Mouse (Mus musculus): ENCODE measurements around the gene Spaca4. TPM values are rescaled to one million over a fixed set of nuclear protein-coding genes. Genes with fewer than 3 reads are reported as not detected.
A peak's percentile ranks its signal among the peaks of the same experiment; 100 is the strongest.

The Spaca4 gene
- polyA plus RNA-seq, 1 experiment from 2014 or later = not detected

DNA sequence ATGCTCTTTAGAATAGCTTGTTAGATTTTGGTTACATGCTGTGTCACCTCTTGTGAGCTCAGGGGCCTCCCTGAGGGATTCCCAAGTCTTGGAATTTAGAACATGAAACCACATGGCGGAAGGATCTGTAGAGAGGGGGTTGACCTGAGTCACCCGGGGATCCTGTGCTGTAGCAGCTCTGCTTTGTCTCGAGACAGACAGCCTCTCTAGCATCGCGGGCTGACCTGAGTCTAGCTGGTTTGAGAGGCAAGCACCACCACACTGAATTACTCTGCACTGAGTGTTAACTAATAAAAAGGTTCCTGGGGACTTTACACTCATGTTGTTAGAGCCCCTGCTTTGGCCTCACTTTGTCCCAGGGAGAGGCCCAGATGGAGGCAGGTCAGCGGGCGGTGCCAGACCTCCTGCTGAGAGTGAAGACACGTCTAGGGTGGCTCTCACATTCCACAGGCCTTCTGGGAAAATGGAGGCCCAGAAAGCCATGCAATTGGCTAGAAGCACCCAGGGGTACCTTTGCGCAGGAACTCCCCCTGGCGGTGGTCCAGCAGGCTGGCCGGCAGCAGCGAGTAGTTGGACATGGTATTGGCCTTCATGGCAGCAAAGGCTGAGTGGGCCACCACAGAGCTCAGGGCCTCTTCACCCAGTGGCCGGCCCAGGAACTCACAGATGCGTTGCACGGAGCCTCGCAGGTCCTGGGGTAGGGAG lies 5.3 kb upstream of the Spaca4 start:
- Histone ChIP-seq H3K27me3 (ENCODE audit: insufficient read depth, low read length) (no peaks in the 10 kb centered on the region), H3K4me3 (ENCODE audit: low read depth, low read length) (no peak overlapping the region), H3K27ac (ENCODE audit: low read depth) (no peak overlapping the region), H3K4me2 (no peak overlapping the region), H3K36me3 (ENCODE audit: insufficient read depth) (peaks cover 25% of the 10 kb centered on the region), H3K9me3 (ENCODE audit: low read depth, low read length) (no peaks in the 10 kb centered on the region), H3K4me1 (ENCODE audit: insufficient read depth) (no peaks in the 10 kb centered on the region), H3K9ac (no peak overlapping the region)
- TF ChIP-seq CTCF (IDR thresholded peaks at IDR 0.05; ENCODE audit: low read depth) = peak; percentile 80
- 13% methylated on average over 16 of the region's 16 CpGs for WGBS
- DNase-seq (peak; percentile 77), ATAC-seq (ENCODE audit: insufficient read depth) (peak; percentile 58; the same call in 1 of the 2 replicates)

GRCm38 (mm10) chr7:45727625-45728024 lies 2.0 kb upstream of the Spaca4 start:
- Histone ChIP-seq H3K4me3 (ENCODE audit: low read depth, low read length) (no peak overlapping the region), H3K4me2 (no peak overlapping the region), H3K9ac (no peak overlapping the region), H3K9me3 (ENCODE audit: low read depth, low read length) (no peaks in the 10 kb centered on the region), H3K36me3 (ENCODE audit: insufficient read depth) (peaks cover 57% of the 10 kb centered on the region), H3K27me3 (ENCODE audit: insufficient read depth, low read length) (no peaks in the 10 kb centered on the region), H3K4me1 (ENCODE audit: insufficient read depth) (no peaks in the 10 kb centered on the region), H3K27ac (ENCODE audit: low read depth) (no peak overlapping the region)
- TF ChIP-seq CTCF (IDR thresholded peaks at IDR 0.05; ENCODE audit: low read depth) = no peak
- 56% methylated on average over 3 of the region's 3 CpGs for WGBS
- no peak for DNase-seq
- no peak for ATAC-seq (ENCODE audit: insufficient read depth)

GRCm38 (mm10) chr7:45726419-45726818 lies 806 bp upstream of the Spaca4 start:
- no peak overlapping the region for H3K9ac ChIP-seq
- peaks cover 69% of the 10 kb centered on the region for H3K36me3 ChIP-seq (ENCODE audit: insufficient read depth)
- ATAC-seq (ENCODE audit: insufficient read depth) (no peak), DNase-seq (no peak)
- TF ChIP-seq CTCF (IDR thresholded peaks at IDR 0.05; ENCODE audit: low read depth) = no peak
- no peaks in the 10 kb centered on the region for H3K27me3 ChIP-seq (ENCODE audit: insufficient read depth, low read length)
- H3K4me1 ChIP-seq (ENCODE audit: insufficient read depth) = no peaks in the 10 kb centered on the region
- 84% methylated on average over 10 of the region's 10 CpGs for WGBS
- no peak overlapping the region for H3K4me3 ChIP-seq (ENCODE audit: low read depth, low read length)
- no peak overlapping the region for H3K4me2 ChIP-seq
- H3K9me3 ChIP-seq (ENCODE audit: low read depth, low read length) = no peaks in the 10 kb centered on the region
- H3K27ac ChIP-seq (ENCODE audit: low read depth) = no peak overlapping the region

GRCm38 (mm10) chr7:45725151-45725550 lies 462 bp downstream of the Spaca4 start:
- no peak for DNase-seq
- Histone ChIP-seq H3K27ac (ENCODE audit: low read depth) (no peak overlapping the region), H3K9me3 (ENCODE audit: low read depth, low read length) (no peaks in the 10 kb centered on the region), H3K4me3 (ENCODE audit: low read depth, low read length) (no peak overlapping the region), H3K36me3 (ENCODE audit: insufficient read depth) (peaks cover 82% of the 10 kb centered on the region), H3K9ac (no peak overlapping the region), H3K27me3 (ENCODE audit: insufficient read depth, low read length) (no peaks in the 10 kb centered on the region), H3K4me1 (ENCODE audit: insufficient read depth) (no peaks in the 10 kb centered on the region), H3K4me2 (no peak overlapping the region)
- no peak for TF ChIP-seq CTCF (IDR thresholded peaks at IDR 0.05; ENCODE audit: low read depth)
- no peak for ATAC-seq (ENCODE audit: insufficient read depth)
- WGBS = 88% methylated on average over 9 of the region's 9 CpGs

GRCm38 (mm10) chr7:45723781-45724180 lies 1.8 kb downstream of the Spaca4 start:
- Histone ChIP-seq H3K36me3 (ENCODE audit: insufficient read depth) (peaks cover 93% of the 10 kb centered on the region), H3K27me3 (ENCODE audit: insufficient read depth, low read length) (no peaks in the 10 kb centered on the region), H3K9ac (no peak overlapping the region), H3K4me2 (no peak overlapping the region), H3K27ac (ENCODE audit: low read depth) (no peak overlapping the region), H3K4me1 (ENCODE audit: insufficient read depth) (0 out of 2 replicates have a peak, but pooled peaks cover 5% of the 10 kb centered on the region), H3K9me3 (ENCODE audit: low read depth, low read length) (no peaks in the 10 kb centered on the region), H3K4me3 (ENCODE audit: low read depth, low read length) (no peak overlapping the region)
- TF ChIP-seq CTCF (IDR thresholded peaks at IDR 0.05; ENCODE audit: low read depth) = no peak
- WGBS = 91% methylated on average over 14 of the region's 14 CpGs
- ATAC-seq (ENCODE audit: insufficient read depth) (no peak), DNase-seq (no peak)

GRCm38 (mm10) chr7:45723301-45723700 lies 2.3 kb downstream of the Spaca4 start:
- WGBS = 85% methylated on average over 4 of the region's 4 CpGs
- Histone ChIP-seq H3K9ac (no peak overlapping the region), H3K4me2 (no peak overlapping the region)

DNA sequence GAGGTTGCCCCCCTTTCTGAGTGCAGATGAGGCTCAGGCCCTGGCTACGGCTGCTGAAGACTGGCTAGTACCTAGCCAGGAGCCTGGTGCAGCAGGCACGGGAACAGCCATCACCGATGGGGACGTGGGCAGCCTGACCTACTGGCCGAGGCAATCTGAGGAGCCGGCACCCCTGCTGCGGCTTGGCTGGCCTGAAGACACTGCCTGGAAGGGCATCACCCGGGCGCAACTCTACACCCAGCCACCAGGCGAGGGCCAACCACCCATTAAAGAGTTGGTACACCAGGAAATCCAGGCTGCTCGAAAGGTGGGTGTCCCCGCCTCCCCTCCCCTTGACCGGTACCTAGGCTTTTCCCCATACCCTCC lies 3.3 kb downstream of the Spaca4 start:
- no peak for DNase-seq
- no peak for TF ChIP-seq CTCF (IDR thresholded peaks at IDR 0.05; ENCODE audit: low read depth)
- Histone ChIP-seq H3K9ac (no peak overlapping the region), H3K36me3 (ENCODE audit: insufficient read depth) (peaks cover 86% of the 10 kb centered on the region), H3K4me3 (ENCODE audit: low read depth, low read length) (no peak overlapping the region), H3K27ac (ENCODE audit: low read depth) (no peak overlapping the region), H3K4me2 (no peak overlapping the region), H3K9me3 (ENCODE audit: low read depth, low read length) (no peaks in the 10 kb centered on the region), H3K27me3 (ENCODE audit: insufficient read depth, low read length) (no peaks in the 10 kb centered on the region), H3K4me1 (ENCODE audit: insufficient read depth) (0 out of 2 replicates have a peak, but pooled peaks cover 5% of the 10 kb centered on the region)
- ATAC-seq (ENCODE audit: insufficient read depth) = no peak
- WGBS = 67% methylated on average over 13 of the region's 13 CpGs

More at GRCm38 (mm10) chr7:45723301-45723700, 2.3 kb downstream of the Spaca4 start:
- ATAC-seq (ENCODE audit: insufficient read depth) (no peak), DNase-seq (no peak)
- 0 out of 2 replicates have a peak, but pooled peaks cover 5% of the 10 kb centered on the region for H3K4me1 ChIP-seq (ENCODE audit: insufficient read depth)
- peaks cover 90% of the 10 kb centered on the region for H3K36me3 ChIP-seq (ENCODE audit: insufficient read depth)
- no peak overlapping the region for H3K27ac ChIP-seq (ENCODE audit: low read depth)
- no peaks in the 10 kb centered on the region for H3K27me3 ChIP-seq (ENCODE audit: insufficient read depth, low read length)
- H3K9me3 ChIP-seq (ENCODE audit: low read depth, low read length) = no peaks in the 10 kb centered on the region
- TF ChIP-seq CTCF (IDR thresholded peaks at IDR 0.05; ENCODE audit: low read depth) = no peak
- H3K4me3 ChIP-seq (ENCODE audit: low read depth, low read length) = no peak overlapping the region
